Mouse (Mus musculus): ENCODE results near the gene Ncor2. TPM values are rescaled to one million over a fixed set of nuclear protein-coding genes. Genes with fewer than 3 reads are reported as not detected.

Gene Ncor2
- total RNA-seq, 2 experiments from 2014 or later = 0.91 to 37.3 TPM

GRCm38 (mm10) chr5:125107011-125107651, 71.9 kb downstream of the Ncor2 start:
- ATAC-seq (replicated peaks; ENCODE audit: low FRiP score, poor library complexity, severe bottlenecking) = no peak

- ATAC-seq (replicated peaks; ENCODE audit: low FRiP score, poor library complexity, severe bottlenecking) = no peak
Measured at GRCm38 (mm10) chr5:125106191-125106590, 72.8 kb downstream of the Ncor2 start.

- ATAC-seq (replicated peaks; ENCODE audit: low FRiP score, poor library complexity, severe bottlenecking) = no peak
Measured at GRCm38 (mm10) chr5:125104841-125105240, 74.2 kb downstream of the Ncor2 start.

GRCm38 (mm10) chr5:125103396-125103795, 75.6 kb downstream of the Ncor2 start:
- no peak for ATAC-seq (replicated peaks; ENCODE audit: low FRiP score, poor library complexity, severe bottlenecking)

GRCm38 (mm10) chr5:125102907-125103306, 76.1 kb downstream of the Ncor2 start:
- ATAC-seq (replicated peaks; ENCODE audit: low FRiP score, poor library complexity, severe bottlenecking) = no peak

- no peak for ATAC-seq (replicated peaks; ENCODE audit: low FRiP score, poor library complexity, severe bottlenecking)
Measured at GRCm38 (mm10) chr5:125102352-125102751, 76.7 kb downstream of the Ncor2 start.

- ATAC-seq (replicated peaks; ENCODE audit: low FRiP score, poor library complexity, severe bottlenecking) = no peak
Measured at GRCm38 (mm10) chr5:125099785-125100350, 79.2 kb downstream of the Ncor2 start.

- ATAC-seq (replicated peaks; ENCODE audit: low FRiP score, poor library complexity, severe bottlenecking) = no peak
Measured at GRCm38 (mm10) chr5:125098692-125099091, 80.3 kb downstream of the Ncor2 start.

GRCm38 (mm10) chr5:125096368-125096767, 82.7 kb downstream of the Ncor2 start:
- no peak for ATAC-seq (replicated peaks; ENCODE audit: low FRiP score, poor library complexity, severe bottlenecking)

GRCm38 (mm10) chr5:125095525-125096175, 83.4 kb downstream of the Ncor2 start:
- no peak for ATAC-seq (replicated peaks; ENCODE audit: low FRiP score, poor library complexity, severe bottlenecking)

- no peak for ATAC-seq (replicated peaks; ENCODE audit: low FRiP score, poor library complexity, severe bottlenecking)
Measured at GRCm38 (mm10) chr5:125093795-125094194, 85.2 kb downstream of the Ncor2 start.

- no peak for ATAC-seq (replicated peaks; ENCODE audit: low FRiP score, poor library complexity, severe bottlenecking)
Measured at GRCm38 (mm10) chr5:125088076-125088475, 90.9 kb downstream of the Ncor2 start.

- no peak for ATAC-seq (replicated peaks; ENCODE audit: low FRiP score, poor library complexity, severe bottlenecking)
Measured at GRCm38 (mm10) chr5:125085097-125085617, 93.9 kb downstream of the Ncor2 start.

- no peak for ATAC-seq (replicated peaks; ENCODE audit: low FRiP score, poor library complexity, severe bottlenecking)
Measured at GRCm38 (mm10) chr5:125083674-125084073, 95.3 kb downstream of the Ncor2 start.

GRCm38 (mm10) chr5:125081318-125082101, 97.5 kb downstream of the Ncor2 start:
- ATAC-seq (replicated peaks; ENCODE audit: low FRiP score, poor library complexity, severe bottlenecking) = no peak

- no peak for ATAC-seq (replicated peaks; ENCODE audit: low FRiP score, poor library complexity, severe bottlenecking)
Measured at GRCm38 (mm10) chr5:125080787-125081317, 98.2 kb downstream of the Ncor2 start.

- ATAC-seq (replicated peaks; ENCODE audit: low FRiP score, poor library complexity, severe bottlenecking) = no peak
Measured at GRCm38 (mm10) chr5:125080352-125080751, 98.7 kb downstream of the Ncor2 start.

GRCm38 (mm10) chr5:125078220-125078619, 100.8 kb downstream of the Ncor2 start:
- ATAC-seq (replicated peaks; ENCODE audit: low FRiP score, poor library complexity, severe bottlenecking) = no peak

GRCm38 (mm10) chr5:125076183-125076582, 102.8 kb downstream of the Ncor2 start:
- no peak for ATAC-seq (replicated peaks; ENCODE audit: low FRiP score, poor library complexity, severe bottlenecking)

- ATAC-seq (replicated peaks; ENCODE audit: low FRiP score, poor library complexity, severe bottlenecking) = no peak
Measured at GRCm38 (mm10) chr5:125074571-125075171, 104.3 kb downstream of the Ncor2 start.
